Mouse (Mus musculus) forebrain, postnatal 0 days (tissue): Measurements from ENCODE around the gene Ssr2. TPM values are rescaled to one million over a fixed set of nuclear protein-coding genes. Genes with fewer than 3 reads are reported as not detected.
"Not testable (repeated sequence)": the region's sequence is repeated elsewhere in the genome, so short reads cannot be mapped to it uniquely, and the experiment has no call there.

Experiments
- ATAC-seq: fragments of 200-750 bp; cut with Nextera tagmentation; 2 replicates; pipeline ENCODE4 v1.8.0; 2017; ENCODE audit warnings: mild to moderate bottlenecking, moderate library complexity
- DNase-seq: peaks from one replicate; pipeline ENCODE4 v3.0.0-alpha.2; 2015
- H3K27ac ChIP-seq: fragments of 300-500 bp; sonication (generic); 2 replicates; pipeline ENCODE4 v1.5.1; 2014; ENCODE audit warnings: low read depth, mild to moderate bottlenecking, antibody characterized with exemption, low read length, moderate library complexity, mixed read lengths
- H3K27me3 ChIP-seq: fragments of 300-500 bp; sonication (generic); 2 replicates; pipeline ENCODE4 v1.6.1; 2014; ENCODE audit warnings: mild to moderate bottlenecking, low read length, mixed read lengths; ENCODE audit not compliant: insufficient read depth
- H3K36me3 ChIP-seq: fragments of 300-500 bp; sonication (generic); 2 replicates; pipeline ENCODE4 v1.6.1; 2014; ENCODE audit warnings: mild to moderate bottlenecking, moderate library complexity; ENCODE audit not compliant: insufficient read depth
- H3K4me1 ChIP-seq: fragments of 300-500 bp; sonication (generic); 2 replicates; pipeline ENCODE4 v1.6.1; 2014; ENCODE audit warnings: antibody characterized with exemption; ENCODE audit not compliant: insufficient read depth
- H3K4me2 ChIP-seq: fragments of 300-500 bp; sonication (generic); 2 replicates; pipeline ENCODE4 v1.6.1; 2014; ENCODE audit warnings: low read depth, mild to moderate bottlenecking, moderate library complexity
- H3K4me3 ChIP-seq: fragments of 300-500 bp; sonication (generic); 2 replicates; pipeline ENCODE4 v1.5.1; 2014; ENCODE audit warnings: low read depth, low read length, mixed read lengths
- H3K9ac ChIP-seq: fragments of 300-500 bp; sonication (generic); 2 replicates; pipeline ENCODE4 v1.6.1; 2014; ENCODE audit warnings: mild to moderate bottlenecking
- H3K9me3 ChIP-seq: fragments of 300-500 bp; sonication (generic); 2 replicates; pipeline ENCODE4 v1.6.1; 2016; ENCODE audit warnings: low read length
- CTCF ChIP-seq: sonication (generic); IDR thresholded peaks from 2 replicates; pipeline ENCODE4 v1.5.1; 2016; ENCODE audit warnings: antibody characterized with exemption, control low read depth, low read depth
- WGBS: fragments of 180-500 bp; shearing (Covaris S2); extraction: QIAGEN DNeasy Blood & Tissue Kit; methylation state at CpG from one replicate; pipeline ENCODE4 v1.1.7; 2014; 5-methylcytosine and 5-hydroxymethylcytosine counted together
- polyA plus RNA-seq: library from polyadenylated mRNA; unstranded; fragments of >200 nt; fragmentation: Nextera tagmentation; extraction: Ambion mirVana; gene quantifications from 2 replicates; pipeline ENCODE4 v1.2.1, GENCODE M21; 2015
- total RNA-seq: library from RNA; depleted of rRNA; stranded (reverse); fragments of >200 nt; gene quantifications from 2 replicates; pipeline ENCODE4 v1.2.3, GENCODE M21; 2014

Ssr2 gene
- total and polyA plus RNA-seq, 2 experiments from 2014 or later = 204 to 254 TPM

DNA sequence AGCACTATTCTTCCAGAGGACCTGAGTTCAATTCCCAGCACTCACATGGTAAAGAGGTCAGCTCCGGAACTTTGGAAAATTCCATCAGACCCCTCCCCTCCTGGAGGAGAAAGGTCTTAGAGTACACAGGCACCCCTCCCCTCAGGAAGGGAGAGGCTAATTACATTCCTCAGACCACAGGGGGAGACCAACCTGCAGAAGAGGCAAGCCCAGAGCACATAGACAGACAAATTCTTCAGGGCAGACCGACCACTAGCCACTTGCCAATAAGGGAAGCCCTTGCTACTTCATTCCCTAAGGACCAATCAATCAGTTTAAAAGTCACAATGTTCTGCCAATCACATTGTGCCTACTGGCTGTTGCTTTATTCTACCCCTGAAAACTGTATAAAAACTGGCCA, 2.8 kb upstream of the Ssr2 start:
- no peak for ATAC-seq

DNA sequence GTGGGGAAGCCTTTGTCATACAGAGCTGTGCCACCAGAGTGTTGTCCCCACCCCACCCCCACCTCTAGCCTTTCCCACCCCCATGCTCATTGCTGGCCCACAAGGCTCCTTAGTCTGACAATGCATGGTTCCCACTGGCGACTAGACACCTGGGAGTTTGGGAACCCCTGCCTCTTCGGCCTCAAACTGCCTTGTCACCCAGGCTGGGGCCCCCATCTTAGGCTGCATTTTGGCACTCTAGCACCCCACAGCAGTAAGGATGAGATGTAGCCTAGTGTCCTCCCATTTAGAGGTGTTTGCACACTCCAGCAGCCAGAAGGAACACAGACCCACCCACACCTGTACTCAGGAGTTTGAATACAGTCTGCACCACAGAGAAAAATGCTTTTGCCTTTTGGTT, 1.9 kb upstream of the Ssr2 start:
- 85% methylated on average over 2 of the region's 2 CpGs for WGBS
- no peak for TF ChIP-seq CTCF
- Histone ChIP-seq H3K4me2 (no peak overlapping the region), H3K9ac (no peak overlapping the region), H3K9me3 (no peaks in the 10 kb centered on the region), H3K27me3 (no peaks in the 10 kb centered on the region), H3K27ac (no peak overlapping the region), H3K4me3 (no peak overlapping the region), H3K4me1 (no peaks in the 10 kb centered on the region), H3K36me3 (peaks cover 15% of the 10 kb centered on the region; the same call in 1 of the 2 replicates)
- ATAC-seq (no peak), DNase-seq (no peak)

More for the DNA sequence above, 2.8 kb upstream of the Ssr2 start:
- H3K27ac ChIP-seq = no peak overlapping the region
- H3K4me3 ChIP-seq = no peak overlapping the region
- no peaks in the 10 kb centered on the region for H3K27me3 ChIP-seq
- no peak overlapping the region for H3K9ac ChIP-seq
- no peak overlapping the region for H3K4me2 ChIP-seq
- 86% methylated on average over 2 of the region's 2 CpGs for WGBS
- H3K9me3 ChIP-seq = no peaks in the 10 kb centered on the region
- no peak for DNase-seq
- no peaks in the 10 kb centered on the region for H3K4me1 ChIP-seq
- H3K36me3 ChIP-seq = peaks cover 25% of the 10 kb centered on the region
- no peak for TF ChIP-seq CTCF

DNA sequence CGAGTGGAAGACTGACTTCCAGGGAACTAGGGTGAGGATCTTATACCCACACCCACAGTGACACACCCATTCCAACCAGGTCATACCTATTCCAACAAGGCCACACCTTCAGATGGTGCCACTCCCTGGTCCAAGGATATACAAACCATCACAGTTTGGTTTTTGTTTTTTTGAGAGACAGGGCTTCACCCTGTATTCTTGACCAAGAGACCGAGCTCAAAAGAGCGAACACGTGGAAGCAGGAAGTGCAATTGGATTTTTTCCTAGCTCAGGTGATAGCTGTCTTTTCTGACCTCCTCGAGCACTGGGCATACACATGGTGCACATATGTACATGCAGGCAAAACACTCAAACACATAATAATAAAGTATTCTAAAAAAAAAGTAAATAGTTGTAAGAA, 2.2 kb downstream of the Ssr2 start:
- H3K27ac ChIP-seq, H3K27me3 ChIP-seq, H3K4me1 ChIP-seq, ATAC-seq, H3K36me3 ChIP-seq, H3K4me3 ChIP-seq, DNase-seq, H3K9me3 ChIP-seq, H3K4me2 ChIP-seq, H3K9ac ChIP-seq: not testable (repeated sequence)
- WGBS = 87% methylated on average over 5 of the region's 5 CpGs

DNA sequence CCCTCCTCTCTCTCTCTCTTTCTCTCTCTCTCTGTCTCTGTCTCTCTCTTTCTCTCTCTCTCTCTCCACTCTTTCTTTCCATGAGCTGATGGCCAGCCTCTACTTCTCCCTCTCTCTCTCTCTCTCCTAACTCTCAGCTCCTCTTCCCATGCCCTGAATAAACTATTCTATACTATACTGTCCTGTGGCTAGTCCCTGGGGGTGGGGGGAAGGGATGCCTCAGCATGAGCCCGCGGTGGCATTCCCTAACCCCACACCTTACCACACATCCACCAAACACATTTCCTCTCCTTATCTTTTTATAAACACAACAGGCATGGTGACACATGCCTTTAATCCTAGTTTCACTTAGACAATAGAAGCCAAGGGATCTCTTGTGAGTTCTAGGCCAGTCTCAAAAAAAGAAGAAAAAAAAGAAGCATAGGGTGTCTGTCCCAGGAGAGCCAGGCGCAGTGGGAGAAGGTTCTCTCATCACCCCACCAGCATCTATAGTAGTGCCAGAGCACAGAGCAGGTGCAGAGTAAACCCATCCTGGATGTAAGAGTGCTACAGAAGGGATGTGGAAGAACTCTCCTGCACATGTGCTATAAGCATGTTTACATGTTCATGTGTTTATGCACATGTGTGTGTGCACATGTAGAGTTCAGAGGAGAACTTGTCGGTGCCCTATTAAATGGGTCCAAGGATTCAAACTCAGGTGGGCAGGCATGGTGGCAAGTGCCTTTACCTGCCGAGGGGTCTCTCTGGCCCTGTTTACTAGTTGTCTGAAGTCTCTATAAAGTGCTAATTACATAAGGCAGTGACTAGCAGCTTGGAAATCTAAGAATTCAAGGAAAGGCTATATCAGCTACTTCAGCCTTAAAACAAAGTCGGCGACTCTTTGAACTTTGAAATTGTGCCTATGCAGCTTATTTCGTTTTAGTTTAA, 3.1 kb downstream of the Ssr2 start:
- H3K27ac ChIP-seq = no peak overlapping the region
- H3K36me3 ChIP-seq = peaks cover 17% of the 10 kb centered on the region
- peak overlapping the region; percentile 79 for H3K9ac ChIP-seq
- peak overlapping the region; percentile 71 for H3K4me2 ChIP-seq
- ATAC-seq (0 out of 2 replicates have a peak, but pooled peaks have one; percentile 1), DNase-seq (no peak)
- peak overlapping the region; percentile 78 for H3K4me3 ChIP-seq
- no peak for TF ChIP-seq CTCF
- WGBS = 58% methylated on average over 8 of the region's 8 CpGs
- H3K4me1 ChIP-seq = peaks cover 7% of the 10 kb centered on the region; the same call in 1 of the 2 replicates
- no peaks in the 10 kb centered on the region for H3K9me3 ChIP-seq
- H3K27me3 ChIP-seq = no peaks in the 10 kb centered on the region

DNA sequence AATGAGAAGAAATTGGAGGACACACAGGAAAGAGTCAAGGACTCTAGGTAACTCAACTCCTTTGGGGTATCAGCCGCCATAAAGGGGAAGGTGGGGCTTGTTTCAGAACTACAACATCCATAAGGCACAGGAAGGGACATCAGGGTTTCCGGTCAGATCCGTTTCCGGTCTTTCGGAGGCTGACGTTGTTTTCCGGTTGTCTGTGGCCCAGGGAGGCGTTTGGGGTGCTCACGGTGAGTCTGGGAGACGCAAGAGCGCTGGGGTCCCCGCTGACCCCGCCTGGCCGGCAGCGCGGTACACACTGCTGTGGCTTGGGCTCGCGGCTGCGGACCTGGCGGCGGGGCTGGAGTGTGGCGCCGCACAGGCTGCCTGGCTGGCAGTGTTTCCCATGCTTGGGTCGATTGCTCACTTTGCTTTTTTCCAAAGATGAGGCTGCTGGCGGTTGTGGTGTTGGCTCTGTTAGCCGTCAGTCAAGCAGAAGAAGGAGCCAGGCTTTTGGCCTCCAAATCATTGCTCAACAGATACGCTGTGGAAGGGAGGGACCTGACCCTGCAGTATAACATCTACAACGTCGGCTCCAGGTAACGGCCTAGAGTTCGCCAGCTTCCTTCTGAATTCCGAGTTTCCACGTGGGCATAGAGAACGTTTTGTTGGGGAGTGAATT, 3.9 kb downstream of the Ssr2 start:
- H3K4me1 ChIP-seq = peaks cover 7% of the 10 kb centered on the region; the same call in 1 of the 2 replicates
- ATAC-seq (peak; percentile 97), DNase-seq (peak; percentile 87)
- H3K4me3 ChIP-seq = peak overlapping the region; percentile 78
- H3K27me3 ChIP-seq = no peaks in the 10 kb centered on the region
- H3K27ac ChIP-seq = peak overlapping the region; percentile 68; the same call in 1 of the 2 replicates
- WGBS = under 1% methylated on average over 34 of the region's 34 CpGs
- peak overlapping the region; percentile 79 for H3K9ac ChIP-seq
- peak overlapping the region; percentile 71 for H3K4me2 ChIP-seq
- H3K9me3 ChIP-seq = no peaks in the 10 kb centered on the region
- peaks cover 23% of the 10 kb centered on the region for H3K36me3 ChIP-seq
- no peak for TF ChIP-seq CTCF

DNA sequence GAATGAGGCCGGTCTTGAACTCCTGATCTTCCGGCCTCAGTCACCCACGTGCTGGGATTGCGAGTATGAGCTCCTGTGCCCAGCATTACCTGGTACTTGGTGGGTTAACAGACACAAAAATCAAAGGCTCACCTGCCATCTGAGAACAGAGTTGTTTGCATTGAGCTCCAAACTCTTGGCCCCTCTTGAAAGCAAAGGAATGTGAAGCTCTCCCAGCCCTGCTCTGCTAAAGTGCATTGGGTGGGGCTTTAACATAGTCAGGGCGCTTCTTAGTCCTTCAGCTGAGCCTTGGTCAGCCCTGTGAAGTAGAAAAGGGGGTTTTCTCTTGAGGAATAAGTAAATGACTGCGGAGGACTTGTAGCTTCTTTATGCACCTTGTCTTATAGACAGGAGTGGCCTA, 10.1 kb downstream of the Ssr2 start:
- Histone ChIP-seq H3K4me2 (no peak overlapping the region), H3K9ac (no peak overlapping the region), H3K36me3 (peaks cover 59% of the 10 kb centered on the region), H3K27ac (no peak overlapping the region), H3K27me3 (no peaks in the 10 kb centered on the region), H3K4me3 (no peak overlapping the region), H3K9me3 (no peaks in the 10 kb centered on the region), H3K4me1 (0 out of 2 replicates have a peak, but pooled peaks cover under 1% of the 10 kb centered on the region)
- ATAC-seq = no peak
- no peak for TF ChIP-seq CTCF
- WGBS = 96% methylated on average over 6 of the region's 6 CpGs
- DNase-seq = no peak

DNA sequence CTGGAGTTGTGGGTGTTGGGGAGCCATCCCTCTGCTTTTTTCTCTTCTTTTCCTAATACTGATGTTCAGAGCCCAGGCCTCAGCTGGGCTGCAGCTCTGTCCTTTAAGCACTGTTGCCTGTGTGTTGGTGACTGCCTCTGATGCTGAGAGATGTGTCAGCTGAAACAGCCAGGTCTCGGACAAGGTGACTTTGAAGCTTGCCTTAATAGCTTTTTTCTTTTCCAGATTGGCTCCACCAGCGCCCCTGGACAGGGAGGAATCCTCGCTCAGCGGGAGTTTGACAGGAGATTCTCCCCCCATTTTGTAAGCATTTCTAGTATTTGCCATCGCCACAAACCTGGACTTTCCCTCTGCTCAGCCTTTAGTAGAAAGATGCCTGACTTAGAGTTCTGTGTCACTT, 11.0 kb downstream of the Ssr2 start:
- Histone ChIP-seq H3K27ac (no peak overlapping the region), H3K9ac (no peak overlapping the region), H3K4me2 (no peak overlapping the region), H3K4me3 (no peak overlapping the region), H3K4me1 (no peaks in the 10 kb centered on the region), H3K9me3 (no peaks in the 10 kb centered on the region), H3K36me3 (peaks cover 59% of the 10 kb centered on the region), H3K27me3 (no peaks in the 10 kb centered on the region)
- DNase-seq (no peak), ATAC-seq (no peak)
- 94% methylated on average over 5 of the region's 5 CpGs for WGBS
- TF ChIP-seq CTCF = no peak
